Mouse (Mus musculus): ENCODE measurements around the gene Nmnat3.

- TF ChIP-seq POLR2A (IDR thresholded peaks at IDR 0.05; ENCODE audit: control insufficient read depth, extremely low read depth, insufficient read depth, low read length, poor library complexity) (no peak), CTCF (IDR thresholded peaks at IDR 0.05; ENCODE audit: borderline replicate concordance, control insufficient read depth, extremely low read depth, insufficient read depth, low read length, poor library complexity) (no peak)
Measured at GRCm38 (mm10) chr9:98361047-98361446, 73.8 kb downstream of the Nmnat3 start.
